Mouse (Mus musculus) thymus, adult 2 months (tissue): Measurements from ENCODE around the gene Cldn4.

ENCODE experiments used
- CTCF ChIP-seq: fragments of 200-500 bp; IDR thresholded peaks from 2 replicates; pipeline ENCODE4 v1.5.1; 2012; ENCODE audit warnings: mild to moderate bottlenecking, control low read depth, low read length, moderate library complexity, borderline replicate concordance; ENCODE audit not compliant: control insufficient read depth, poor library complexity, insufficient read depth; ENCODE audit errors: extremely low read depth
- POLR2A ChIP-seq: fragments of 200-500 bp; IDR thresholded peaks from 2 replicates; pipeline ENCODE4 v1.6.1; 2012; ENCODE audit warnings: mild to moderate bottlenecking, low read length, control low read depth, moderate library complexity; ENCODE audit not compliant: control insufficient read depth, poor library complexity, insufficient read depth; ENCODE audit errors: extremely low read depth

- no peak for TF ChIP-seq POLR2A
- no peak for TF ChIP-seq CTCF
These were observed 45.8 kb upstream of the Cldn4 start for GRCm38 (mm10) chr5:134992566-134992965.
